Comparison of ENCODE assay signal across 17 mouse cellular contexts in the genomic region with DNA sequence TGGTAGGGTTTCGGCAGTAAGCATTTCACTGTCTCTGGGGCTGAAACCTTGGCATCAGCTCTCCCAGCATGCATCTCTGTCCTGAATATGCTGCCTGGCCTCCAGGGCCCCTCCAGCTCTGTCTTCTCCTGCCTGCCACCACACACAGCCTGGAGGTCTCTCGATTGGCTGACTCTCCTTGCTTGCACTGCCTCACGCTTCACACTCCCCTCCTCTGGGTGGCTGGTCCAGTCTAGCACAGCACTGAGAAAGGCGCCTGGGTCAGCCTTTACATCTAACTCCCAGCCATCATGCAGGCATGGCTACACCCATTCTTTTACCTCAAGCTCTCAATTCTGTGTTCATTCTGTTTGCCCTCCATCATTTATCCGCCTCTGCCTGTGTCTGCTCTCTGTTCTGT.
A peak's percentile ranks its signal among the peaks of the same experiment; 100 is the strongest.
DNase-seq lines count a peak whose midpoint lies in the region; ATAC-seq and TF ChIP-seq lines count a peak whose summit lies in the region.
"Had no signal": no experiment of that assay in that cellular context is flagged by ENCODE, and none has a peak within 500 bp of the region (broad histone marks: within the 10 kb centered on the region; RNA-seq: fewer than 3 reads in every experiment).

No protein-coding gene starts in this region.

- TF ChIP-seq EP300 in liver, postnatal 0 days (IDR thresholded peaks at IDR 0.05; ENCODE audit: low read depth) = no peak

- H3K27ac ChIP-seq in midbrain, embryonic 10.5 days (replicated peaks) = 0 out of 2 replicates have a peak overlapping the region, but pooled peaks have one; percentile 28
- no peak overlapping the region for H3K27ac ChIP-seq in midbrain, embryonic 14.5 days (replicated peaks; ENCODE audit: low read depth, low read length)
- H3K27ac ChIP-seq in hindbrain, embryonic 10.5 days = 0 out of 2 replicates have a peak overlapping the region, but pooled peaks have one; percentile 19
- peak overlapping the region; percentile 3; the same call in 1 of the 2 replicates for H3K27ac ChIP-seq in limb, embryonic 10.5 days
- H3K27ac ChIP-seq in liver, postnatal 0 days (ENCODE audit: low read depth) = no peak overlapping the region
- H3K27ac ChIP-seq: stomach, embryonic 15.5 days had no signal

- H3K4me2 ChIP-seq in midbrain, embryonic 14.5 days (ENCODE audit: low read length) = no peak overlapping the region
- no peak overlapping the region for H3K4me2 ChIP-seq in liver, postnatal 0 days (ENCODE audit: low read depth, low read length)
- H3K4me2 ChIP-seq: stomach, embryonic 15.5 days had no signal

- no peaks in the 10 kb centered on the region for H3K9me3 ChIP-seq in midbrain, embryonic 10.5 days (replicated peaks)
- H3K9me3 ChIP-seq in midbrain, embryonic 14.5 days (ENCODE audit: control insufficient read depth, low read length) = no peaks in the 10 kb centered on the region
- H3K9me3 ChIP-seq in hindbrain, embryonic 10.5 days = no peaks in the 10 kb centered on the region
- no peaks in the 10 kb centered on the region for H3K9me3 ChIP-seq in limb, embryonic 10.5 days (replicated peaks)
- no peaks in the 10 kb centered on the region for H3K9me3 ChIP-seq in liver, postnatal 0 days (ENCODE audit: low read length)
- H3K9me3 ChIP-seq: stomach, embryonic 15.5 days had no signal

- no peaks in the 10 kb centered on the region for H3K27me3 ChIP-seq in midbrain, embryonic 10.5 days (ENCODE audit: low read depth, poor library complexity, severe bottlenecking)
- H3K27me3 ChIP-seq in midbrain, embryonic 14.5 days (ENCODE audit: control insufficient read depth, insufficient read depth, low read length) = no peaks in the 10 kb centered on the region
- H3K27me3 ChIP-seq in hindbrain, embryonic 10.5 days (ENCODE audit: insufficient read depth, poor library complexity, severe bottlenecking) = no peaks in the 10 kb centered on the region
- H3K27me3 ChIP-seq in limb, embryonic 10.5 days (ENCODE audit: low read depth, poor library complexity, severe bottlenecking) = no peaks in the 10 kb centered on the region
- H3K27me3 ChIP-seq in liver, postnatal 0 days (ENCODE audit: insufficient read depth, low read length) = no peaks in the 10 kb centered on the region
- H3K27me3 ChIP-seq: stomach, embryonic 15.5 days had no signal

- TF ChIP-seq CTCF in liver, postnatal 0 days (IDR thresholded peaks at IDR 0.05; ENCODE audit: low read depth) = no peak

- intact Hi-C loops in left cerebral cortex, postnatal 4 days (cut with DNase I) = no loop called here

- no peak for ATAC-seq in midbrain, embryonic 14.5 days (ENCODE audit: low FRiP score, low TSS enrichment)
- no peak for ATAC-seq in liver, postnatal 0 days
- ATAC-seq: intestine, postnatal 0 days; lung, postnatal 0 days had no signal

- H3K4me1 ChIP-seq in midbrain, embryonic 10.5 days = peaks cover 47% of the 10 kb centered on the region
- peaks cover 29% of the 10 kb centered on the region for H3K4me1 ChIP-seq in midbrain, embryonic 14.5 days (ENCODE audit: control insufficient read depth, insufficient read depth, low read length)
- H3K4me1 ChIP-seq in hindbrain, embryonic 10.5 days (replicated peaks) = peaks cover 30% of the 10 kb centered on the region
- H3K4me1 ChIP-seq in limb, embryonic 10.5 days = peaks cover 21% of the 10 kb centered on the region; the same call in 1 of the 2 replicates
- no peaks in the 10 kb centered on the region for H3K4me1 ChIP-seq in liver, postnatal 0 days (ENCODE audit: insufficient read depth)
- H3K4me1 ChIP-seq: stomach, embryonic 15.5 days had no signal

- WGBS in midbrain, embryonic 10.5 days = 70% methylated on average over 5 of the region's 5 CpGs
- 67% methylated on average over 5 of the region's 5 CpGs for WGBS in midbrain, embryonic 14.5 days
- WGBS in hindbrain, embryonic 10.5 days = 68% methylated on average over 5 of the region's 5 CpGs
- 76% methylated on average over 5 of the region's 5 CpGs for WGBS in limb, embryonic 10.5 days
- 84% methylated on average over 5 of the region's 5 CpGs for WGBS in liver, postnatal 0 days (ENCODE audit: insufficient replicate concordance)

- H3K4me3 ChIP-seq in midbrain, embryonic 10.5 days = no peak overlapping the region
- H3K4me3 ChIP-seq in midbrain, embryonic 14.5 days (replicated peaks; ENCODE audit: low read depth, low read length) = no peak overlapping the region
- no peak overlapping the region for H3K4me3 ChIP-seq in hindbrain, embryonic 10.5 days
- H3K4me3 ChIP-seq in limb, embryonic 10.5 days = no peak overlapping the region
- H3K4me3 ChIP-seq in liver, postnatal 0 days (ENCODE audit: low read depth, low read length) = no peak overlapping the region
- H3K4me3 ChIP-seq: myocyte; stomach, embryonic 15.5 days had no signal

- peaks cover 8% of the 10 kb centered on the region; the same call in 1 of the 2 replicates for H3K36me3 ChIP-seq in midbrain, embryonic 10.5 days
- no peaks in the 10 kb centered on the region for H3K36me3 ChIP-seq in midbrain, embryonic 14.5 days (ENCODE audit: control insufficient read depth, insufficient read depth, low read length)
- peaks cover 8% of the 10 kb centered on the region; the same call in 1 of the 2 replicates for H3K36me3 ChIP-seq in hindbrain, embryonic 10.5 days
- H3K36me3 ChIP-seq in limb, embryonic 10.5 days = no peaks in the 10 kb centered on the region
- no peaks in the 10 kb centered on the region for H3K36me3 ChIP-seq in liver, postnatal 0 days (replicated peaks; ENCODE audit: insufficient read depth, low read length)
- H3K36me3 ChIP-seq: stomach, embryonic 15.5 days had no signal

- no peak for DNase-seq in midbrain, embryonic 10.5 days (ENCODE audit: low spot score)
- no peak for DNase-seq in midbrain, embryonic 14.5 days
- no peak for DNase-seq in hindbrain, embryonic 10.5 days (ENCODE audit: low spot score)
- DNase-seq in limb, embryonic 10.5 days (ENCODE audit: low spot score) = no peak
- peak; percentile 14 for DNase-seq in retina, postnatal 1 day
- no peak for DNase-seq in left cerebral cortex, postnatal 4 days
- DNase-seq in liver, postnatal 0 days = no peak
- DNase-seq: adrenal gland, postnatal 14 days; cerebellum, adult 11 months; embryo, embryonic 11 days; heart, adult 11 months; liver; right cerebral cortex, postnatal 14 days had no signal

- H3K9ac ChIP-seq in midbrain, embryonic 14.5 days (replicated peaks; ENCODE audit: low read length) = no peak overlapping the region
- no peak overlapping the region for H3K9ac ChIP-seq in liver, postnatal 0 days (replicated peaks)
- H3K9ac ChIP-seq: stomach, embryonic 15.5 days had no signal

Comparison
In these comparisons a context has a peak if more than half of its experiments do, and no peak if none do; other contexts are left out.
1. H3K27ac ChIP-seq: peak in midbrain, embryonic 10.5 days (single experiment), hindbrain, embryonic 10.5 days (single experiment) and limb, embryonic 10.5 days (single experiment); none in midbrain, embryonic 14.5 days (single experiment) and liver, postnatal 0 days (single experiment).